Mouse (Mus musculus) brain, embryonic 14.5 days (tissue): ENCODE data around the gene Tiam2. TPM values are rescaled to one million over a fixed set of nuclear protein-coding genes. Genes with fewer than 3 reads are reported as not detected.

Source experiments
- DNase-seq: peaks from one replicate; pipeline ENCODE4 v3.0.0-alpha.2; 2011; ENCODE audit warnings: low read depth
- CTCF ChIP-seq: fragments of 200-500 bp; IDR thresholded peaks from 2 replicates; pipeline ENCODE4 v1.5.1; 2012; ENCODE audit warnings: inconsistent platforms, mild to moderate bottlenecking, moderate library complexity, borderline replicate concordance; ENCODE audit not compliant: insufficient read depth, insufficient read length; ENCODE audit errors: extremely low read depth
- POLR2A ChIP-seq: fragments of 200-500 bp; IDR thresholded peaks from 2 replicates; pipeline ENCODE4 v1.6.1; 2012; ENCODE audit warnings: mild to moderate bottlenecking, inconsistent platforms, borderline replicate concordance; ENCODE audit not compliant: poor library complexity, insufficient read depth, insufficient read length, severe bottlenecking; ENCODE audit errors: extremely low read depth
- polyA plus RNA-seq: library from polyadenylated mRNA; depleted of rRNA; stranded (reverse); fragments of >200 nt; gene quantifications from 2 replicates; pipeline ENCODE4 v1.2.3, GENCODE M21; 2012; rRNA removed

Gene Tiam2
- polyA plus RNA-seq: 17.5 and 48.1 TPM in 2 replicates

DNA sequence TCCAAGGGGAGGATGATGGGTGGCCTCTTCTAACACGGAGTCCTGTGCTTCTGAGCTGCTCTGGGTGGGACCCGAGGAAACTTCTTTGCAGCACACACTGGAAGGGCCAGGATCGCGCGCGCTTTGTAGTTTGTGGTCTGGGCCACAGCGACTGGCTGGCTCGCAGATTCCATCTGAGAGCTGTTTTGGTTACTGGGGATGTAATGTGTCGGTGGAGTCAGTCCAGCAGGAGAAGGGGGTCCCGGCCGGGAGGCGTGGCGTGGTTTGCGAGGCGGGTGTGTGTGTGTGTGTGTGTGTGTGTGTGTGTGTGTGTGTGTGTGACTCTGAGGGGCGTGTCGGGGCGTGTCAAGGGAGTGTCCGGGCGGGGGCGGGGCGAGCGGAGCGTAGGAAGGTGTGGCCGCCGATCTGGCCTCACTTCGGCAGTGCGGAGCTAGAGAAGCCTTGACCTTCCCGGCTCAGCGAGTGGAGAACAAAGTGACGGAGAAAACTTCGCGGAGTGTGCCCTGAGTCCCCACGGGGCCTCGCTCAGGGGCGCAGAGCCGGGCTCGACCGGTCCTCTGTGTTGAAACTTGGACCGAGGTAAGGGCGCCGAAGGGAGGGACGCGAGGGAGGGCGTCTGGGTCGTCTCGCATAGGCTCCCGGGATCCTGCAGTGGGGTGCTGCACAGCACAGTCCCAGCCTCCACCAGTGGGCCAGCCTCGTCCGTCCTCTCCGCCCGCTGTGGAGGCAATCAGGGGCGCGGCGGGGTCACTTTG lies at the start of gene Tiam2:
Tiam2 (plus strand) TSS at position 426 of the 755 bp plus-strand sequence.
- TF ChIP-seq POLR2A: no peak
- no peak for TF ChIP-seq CTCF
- DNase-seq: peak; percentile 77

DNA sequence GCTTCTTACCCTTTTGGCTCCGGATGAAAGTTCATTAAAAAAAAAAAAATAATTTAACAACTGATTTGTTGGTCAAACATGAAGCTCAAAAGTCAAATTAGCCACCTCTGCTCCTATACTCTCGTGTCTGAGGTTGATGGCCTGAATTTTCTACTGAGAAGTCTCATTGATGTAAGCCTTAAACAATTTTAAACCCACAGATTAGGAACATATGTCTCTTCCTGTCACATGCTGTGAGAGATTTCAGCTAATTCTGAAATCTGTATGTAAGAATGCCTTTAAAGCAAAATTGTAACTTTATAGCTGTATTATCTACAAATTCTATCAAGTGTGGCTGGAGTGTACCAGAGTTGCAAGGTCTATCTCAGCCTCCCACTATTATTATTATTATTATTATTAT lies 46.1 kb upstream of the Tiam2 start:
- DNase-seq: no peak
- TF ChIP-seq CTCF (no peak), POLR2A (no peak)

- no peak for DNase-seq
- TF ChIP-seq CTCF (no peak), POLR2A (no peak)
Observed at GRCm38 (mm10) chr17:3281939-3282338, 44.4 kb upstream of the Tiam2 start.

GRCm38 (mm10) chr17:3285030-3285671 lies 41.2 kb upstream of the Tiam2 start:
- no peak for TF ChIP-seq CTCF
- no peak for TF ChIP-seq POLR2A
- peak; percentile 87 for DNase-seq

- no peak for TF ChIP-seq CTCF
- TF ChIP-seq POLR2A: no peak
- no peak for DNase-seq
Observed at GRCm38 (mm10) chr17:3286123-3286825, 40.1 kb upstream of the Tiam2 start.

- TF ChIP-seq POLR2A (no peak), CTCF (peak; percentile 72)
- peak; percentile 72 for DNase-seq
Observed at GRCm38 (mm10) chr17:3288341-3288740, 38.0 kb upstream of the Tiam2 start.

DNA sequence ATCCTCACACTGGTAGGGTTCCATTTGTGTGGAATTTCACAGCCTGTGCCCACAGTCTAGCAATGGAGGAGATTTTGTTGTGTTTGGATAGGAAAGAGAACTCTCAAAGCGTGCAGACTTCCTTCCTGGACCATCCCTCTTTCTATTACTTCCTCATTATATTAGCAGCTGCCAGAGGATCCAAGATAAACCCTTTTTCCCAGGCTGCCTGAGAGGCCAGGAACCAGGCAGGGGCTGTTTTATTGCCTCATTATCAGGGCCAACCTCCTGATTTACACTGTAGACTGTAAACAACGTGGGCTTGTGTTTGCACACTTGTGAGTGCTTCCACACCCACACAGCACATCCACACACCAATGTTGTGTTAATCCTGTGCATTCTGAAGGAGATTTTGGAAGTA lies 31.3 kb upstream of the Tiam2 start:
- TF ChIP-seq POLR2A (no peak), CTCF (no peak)
- DNase-seq: no peak

DNA sequence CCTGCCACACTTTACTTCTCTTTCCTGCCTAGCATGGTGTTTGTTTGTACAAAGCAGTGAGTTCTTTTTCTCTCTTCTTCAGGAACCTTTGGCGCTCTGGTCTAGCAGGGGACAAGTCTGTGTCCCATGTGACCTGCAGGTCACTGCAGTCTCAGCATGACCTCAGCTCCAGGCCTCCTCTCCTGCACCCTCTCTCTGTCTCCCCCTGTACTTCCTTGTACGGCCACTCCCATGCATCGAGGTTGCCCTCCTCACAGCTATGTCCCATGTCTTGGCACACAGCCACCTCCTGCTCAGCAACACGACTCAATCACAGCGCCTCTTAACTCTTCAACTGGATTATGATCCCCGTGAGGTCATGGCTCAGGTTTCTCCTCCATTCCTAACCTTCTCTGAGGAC lies 26.9 kb upstream of the Tiam2 start:
- no peak for TF ChIP-seq CTCF
- TF ChIP-seq POLR2A: no peak
- no peak for DNase-seq

DNA sequence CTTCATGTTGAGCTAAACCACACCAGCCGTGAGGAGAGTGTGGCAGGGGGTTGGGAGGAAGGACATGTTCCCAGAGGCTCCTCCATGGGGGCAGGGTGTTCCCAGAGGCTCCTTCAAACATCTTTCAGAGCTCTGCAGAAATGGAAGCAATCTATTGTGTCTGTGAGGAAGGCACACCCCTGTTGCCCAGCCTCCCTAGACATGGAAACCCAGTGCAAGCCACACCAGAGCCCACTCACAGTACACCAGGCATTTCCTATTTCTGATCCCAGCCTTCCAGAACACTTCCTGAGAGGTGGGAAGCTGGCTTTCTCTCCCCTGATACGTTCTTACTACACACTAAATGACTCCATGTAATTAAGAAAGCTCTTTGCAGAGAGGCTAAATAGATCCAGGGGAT lies 20.4 kb upstream of the Tiam2 start:
- DNase-seq: no peak
- TF ChIP-seq CTCF (no peak), POLR2A (no peak)

DNA sequence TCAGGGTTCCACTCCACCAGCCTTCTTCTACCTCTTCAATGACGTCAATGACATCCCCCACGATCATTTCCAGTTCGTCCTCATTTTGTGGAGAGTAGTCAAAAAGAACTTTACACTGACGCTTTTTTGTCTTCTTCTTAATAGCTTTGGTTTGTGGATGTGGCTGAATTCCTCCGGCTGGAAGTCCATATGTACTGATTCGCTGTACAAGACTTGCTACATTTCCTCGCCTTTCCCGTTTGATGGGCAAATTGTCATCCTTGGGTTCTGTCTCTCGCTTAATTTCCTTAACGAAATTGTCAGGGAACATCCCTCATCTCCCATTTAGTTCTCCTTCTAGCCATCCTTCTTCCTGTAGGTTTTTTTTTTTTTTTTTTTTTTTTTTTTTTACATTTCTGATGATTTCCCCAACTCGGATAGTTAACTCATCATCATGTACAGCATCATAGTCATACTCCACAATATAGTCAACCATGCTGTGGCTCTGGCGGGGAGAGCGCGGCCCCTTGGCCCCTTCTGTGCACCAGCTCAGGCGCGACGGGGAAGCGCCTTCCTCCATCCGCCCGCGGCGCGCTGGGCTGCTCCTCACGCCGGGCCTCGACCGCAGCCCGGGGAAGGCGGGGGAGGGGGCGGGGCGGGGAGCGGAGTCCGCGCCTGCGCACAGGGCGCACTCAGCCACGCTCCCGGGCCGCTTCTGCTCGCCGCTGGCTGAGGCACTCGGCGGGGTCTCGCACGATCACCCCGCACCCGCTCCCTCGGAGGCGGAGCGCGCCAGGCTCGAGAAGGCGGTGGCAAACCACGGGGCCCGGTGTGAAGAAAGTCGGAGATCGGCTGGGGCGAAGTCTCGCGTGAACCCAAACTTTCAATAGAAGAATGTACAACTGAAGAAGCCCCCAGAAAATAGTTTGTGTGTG lies 12.4 kb upstream of the Tiam2 start:
- DNase-seq: peak; percentile 93
- no peak for TF ChIP-seq CTCF
- TF ChIP-seq POLR2A: 0 out of 2 replicates have a peak, but pooled peaks have one; percentile 40
